Mouse (Mus musculus): Measurements from ENCODE around the gene Itpr1. TPM values are rescaled to one million over a fixed set of nuclear protein-coding genes. Genes with fewer than 3 reads are reported as not detected.

The Itpr1 gene
- polyA plus RNA-seq, 1 experiment from 2014 or later = 7.3 TPM

GRCm38 (mm10) chr6:108291556-108291955, 78.7 kb downstream of the Itpr1 start:
- 98% methylated on average over 3 of the region's 3 CpGs for WGBS (ENCODE audit: missing documents)
- Histone ChIP-seq H3K36me3 (ENCODE audit: inconsistent target) (no peaks in the 10 kb centered on the region), H3K27ac (no peak overlapping the region)

GRCm38 (mm10) chr6:108301856-108302255, 89.0 kb downstream of the Itpr1 start:
- WGBS (ENCODE audit: missing documents) = 90% methylated on average over 5 of the region's 5 CpGs
- H3K36me3 ChIP-seq (ENCODE audit: inconsistent target) = no peaks in the 10 kb centered on the region
- H3K27ac ChIP-seq = no peak overlapping the region
- H3K79me2 ChIP-seq (ENCODE audit: inconsistent target) = no peaks in the 10 kb centered on the region
- no peak overlapping the region for H3K4me3 ChIP-seq (ENCODE audit: inconsistent target)

More at GRCm38 (mm10) chr6:108291556-108291955, 78.7 kb downstream of the Itpr1 start:
- Histone ChIP-seq H3K79me2 (ENCODE audit: inconsistent target) (no peaks in the 10 kb centered on the region), H3K4me3 (ENCODE audit: inconsistent target) (no peak overlapping the region)

GRCm38 (mm10) chr6:108303619-108304567, 91.0 kb downstream of the Itpr1 start:
- H3K27ac ChIP-seq = no peak overlapping the region
- 88% methylated on average over 11 of the region's 12 CpGs for WGBS (ENCODE audit: missing documents)
- H3K36me3 ChIP-seq (ENCODE audit: inconsistent target) = no peaks in the 10 kb centered on the region
- H3K79me2 ChIP-seq (ENCODE audit: inconsistent target) = no peaks in the 10 kb centered on the region; the same call in 1 of the 2 replicates
- H3K4me3 ChIP-seq (ENCODE audit: inconsistent target) = no peak overlapping the region

- 92% methylated on average over 12 of the region's 12 CpGs for WGBS (ENCODE audit: missing documents)
Observed at GRCm38 (mm10) chr6:108305171-108305779, 92.4 kb downstream of the Itpr1 start.

GRCm38 (mm10) chr6:108306240-108306639, 93.3 kb downstream of the Itpr1 start:
- peak overlapping the region; percentile 61 for H3K27ac ChIP-seq

More at GRCm38 (mm10) chr6:108305171-108305779, 92.4 kb downstream of the Itpr1 start:
- no peaks in the 10 kb centered on the region; the same call in 1 of the 2 replicates for H3K79me2 ChIP-seq (ENCODE audit: inconsistent target)
- H3K4me3 ChIP-seq (ENCODE audit: inconsistent target) = no peak overlapping the region
- H3K27ac ChIP-seq = no peak overlapping the region
- no peaks in the 10 kb centered on the region for H3K36me3 ChIP-seq (ENCODE audit: inconsistent target)

GRCm38 (mm10) chr6:108306910-108307584, 94.2 kb downstream of the Itpr1 start:
- Histone ChIP-seq H3K4me3 (ENCODE audit: inconsistent target) (peak overlapping the region; percentile 24), H3K79me2 (ENCODE audit: inconsistent target) (no peaks in the 10 kb centered on the region; the same call in 1 of the 2 replicates), H3K36me3 (ENCODE audit: inconsistent target) (no peaks in the 10 kb centered on the region), H3K27ac (peak overlapping the region; percentile 61)
- 2% methylated on average over 9 of the region's 9 CpGs for WGBS (ENCODE audit: missing documents)

More at GRCm38 (mm10) chr6:108306240-108306639, 93.3 kb downstream of the Itpr1 start:
- H3K4me3 ChIP-seq (ENCODE audit: inconsistent target) = peak overlapping the region; percentile 24; the same call in 1 of the 2 replicates
- WGBS (ENCODE audit: missing documents) = 51% methylated on average over 10 of the region's 11 CpGs
- no peaks in the 10 kb centered on the region; the same call in 1 of the 2 replicates for H3K79me2 ChIP-seq (ENCODE audit: inconsistent target)
- H3K36me3 ChIP-seq (ENCODE audit: inconsistent target) = no peaks in the 10 kb centered on the region

- H3K4me3 ChIP-seq (ENCODE audit: inconsistent target) = peak overlapping the region; percentile 24; the same call in 1 of the 2 replicates
- H3K36me3 ChIP-seq (ENCODE audit: inconsistent target) = no peaks in the 10 kb centered on the region
- no peaks in the 10 kb centered on the region; the same call in 1 of the 2 replicates for H3K79me2 ChIP-seq (ENCODE audit: inconsistent target)
- WGBS (ENCODE audit: missing documents) = 78% methylated on average over 6 of the region's 6 CpGs
- peak overlapping the region; percentile 61 for H3K27ac ChIP-seq
Observed at GRCm38 (mm10) chr6:108307770-108308169, 94.9 kb downstream of the Itpr1 start.

- Histone ChIP-seq H3K79me2 (ENCODE audit: inconsistent target) (no peaks in the 10 kb centered on the region; the same call in 1 of the 2 replicates), H3K36me3 (ENCODE audit: inconsistent target) (no peaks in the 10 kb centered on the region)
- WGBS (ENCODE audit: missing documents) = 96% methylated on average over 7 of the region's 8 CpGs
Observed at GRCm38 (mm10) chr6:108309391-108310182, 96.7 kb downstream of the Itpr1 start.

GRCm38 (mm10) chr6:108313056-108313455, 100.2 kb downstream of the Itpr1 start:
- Histone ChIP-seq H3K27ac (no peak overlapping the region), H3K36me3 (ENCODE audit: inconsistent target) (no peaks in the 10 kb centered on the region), H3K4me3 (ENCODE audit: inconsistent target) (no peak overlapping the region), H3K79me2 (ENCODE audit: inconsistent target) (no peaks in the 10 kb centered on the region; the same call in 1 of the 2 replicates)
- WGBS (ENCODE audit: missing documents) = 86% methylated on average over 1 of the region's 1 CpGs

More at GRCm38 (mm10) chr6:108309391-108310182, 96.7 kb downstream of the Itpr1 start:
- Histone ChIP-seq H3K27ac (no peak overlapping the region), H3K4me3 (ENCODE audit: inconsistent target) (no peak overlapping the region)

- Histone ChIP-seq H3K4me3 (ENCODE audit: inconsistent target) (no peak overlapping the region), H3K36me3 (ENCODE audit: inconsistent target) (no peaks in the 10 kb centered on the region), H3K79me2 (ENCODE audit: inconsistent target) (no peaks in the 10 kb centered on the region; the same call in 1 of the 2 replicates), H3K27ac (no peak overlapping the region)
- WGBS (ENCODE audit: missing documents) = 100% methylated on average over 1 of the region's 1 CpGs
Observed at GRCm38 (mm10) chr6:108313997-108314396, 101.1 kb downstream of the Itpr1 start.

GRCm38 (mm10) chr6:108316268-108316824, 103.5 kb downstream of the Itpr1 start:
- Histone ChIP-seq H3K27ac (no peak overlapping the region), H3K4me3 (ENCODE audit: inconsistent target) (no peak overlapping the region), H3K36me3 (ENCODE audit: inconsistent target) (no peaks in the 10 kb centered on the region), H3K79me2 (ENCODE audit: inconsistent target) (no peaks in the 10 kb centered on the region)
- 93% methylated on average over 4 of the region's 4 CpGs for WGBS (ENCODE audit: missing documents)

GRCm38 (mm10) chr6:108316951-108317350, 104.1 kb downstream of the Itpr1 start:
- WGBS (ENCODE audit: missing documents) = 100% methylated on average over 1 of the region's 1 CpGs
- H3K27ac ChIP-seq = no peak overlapping the region

GRCm38 (mm10) chr6:108321653-108322052, 108.8 kb downstream of the Itpr1 start:
- WGBS (ENCODE audit: missing documents) = 90% methylated on average over 2 of the region's 2 CpGs
- Histone ChIP-seq H3K27ac (no peak overlapping the region), H3K36me3 (ENCODE audit: inconsistent target) (no peaks in the 10 kb centered on the region), H3K79me2 (ENCODE audit: inconsistent target) (no peaks in the 10 kb centered on the region), H3K4me3 (ENCODE audit: inconsistent target) (no peak overlapping the region)

More at GRCm38 (mm10) chr6:108316951-108317350, 104.1 kb downstream of the Itpr1 start:
- Histone ChIP-seq H3K79me2 (ENCODE audit: inconsistent target) (no peaks in the 10 kb centered on the region), H3K36me3 (ENCODE audit: inconsistent target) (no peaks in the 10 kb centered on the region), H3K4me3 (ENCODE audit: inconsistent target) (no peak overlapping the region)

Measured in macrophage (primary cell).